Mouse (Mus musculus) adrenal gland, postnatal 4 days (tissue): ENCODE data around the gene Faap100. TPM values are rescaled to one million over a fixed set of nuclear protein-coding genes. Genes with fewer than 3 reads are reported as not detected.

ENCODE experiments used
- DNase-seq, 2 experiments: peaks; one replicate each; pipeline ENCODE4 v3.0.0; 2021 to 2022; ENCODE audit warnings: low spot score in 2 of 2, mixed read lengths in 2 of 2
- microRNA-seq: library from miRNA; unstranded; fragments of <30 nt; microRNA quantifications from one replicate; pipeline ENCODE4 v1.2.0, GENCODE M21; 2021
- total RNA-seq, 2 experiments: library from RNA; stranded (reverse); gene quantifications; 2 replicates each; pipeline ENCODE4 v1.2.3; 2021

Gene Faap100
- total RNA-seq, 2 experiments from 2014 or later: 34.5 to 35.6 TPM

DNA sequence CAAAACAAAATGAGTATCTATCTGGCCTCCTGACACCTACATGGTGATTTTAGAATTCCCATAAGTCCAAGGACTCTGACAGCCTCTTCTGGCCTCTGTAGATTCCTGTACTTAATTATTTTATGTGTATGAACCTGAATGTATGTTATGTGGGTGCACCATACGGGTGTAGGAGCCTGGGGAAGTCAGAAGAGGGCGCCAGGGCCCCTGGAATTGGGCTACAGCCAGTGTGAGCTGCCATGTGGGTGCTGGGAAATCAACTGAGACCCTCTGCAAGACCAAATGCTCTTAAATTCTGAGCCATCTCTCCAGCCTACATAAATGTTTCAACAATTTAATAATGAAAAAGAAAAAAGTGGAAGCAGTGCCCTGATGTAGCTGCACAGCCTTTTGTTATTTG lies 41.1 kb downstream of the Faap100 start:
- no peak for DNase-seq

DNA sequence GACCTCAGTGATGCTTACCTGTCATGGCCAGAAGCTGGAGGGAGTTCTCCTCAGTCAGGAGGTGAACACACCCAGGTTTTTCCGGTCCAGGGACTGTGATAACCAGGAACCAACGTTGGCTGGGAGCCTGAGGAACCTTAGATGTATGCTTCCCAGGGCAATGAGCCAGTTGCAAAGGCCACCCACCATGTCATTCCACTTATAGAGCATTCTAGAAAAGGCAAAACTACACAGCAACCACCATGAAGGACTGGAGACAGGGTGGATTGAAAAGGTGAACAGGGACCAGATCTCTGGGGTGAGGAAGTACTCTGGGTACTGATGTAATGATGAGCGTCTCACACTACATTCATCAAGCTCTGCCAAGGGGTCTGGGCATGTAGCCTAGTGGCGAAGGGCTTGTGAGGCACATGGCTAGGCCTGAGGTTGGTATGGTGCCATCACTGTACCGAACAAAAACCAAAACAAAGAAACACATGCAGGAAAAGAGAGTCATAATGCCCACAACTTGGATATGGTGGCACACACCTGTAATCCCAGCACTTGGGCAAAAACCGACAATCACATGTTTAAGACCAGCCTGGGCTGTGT lies 43.0 kb downstream of the Faap100 start:
- no peak for DNase-seq

DNA sequence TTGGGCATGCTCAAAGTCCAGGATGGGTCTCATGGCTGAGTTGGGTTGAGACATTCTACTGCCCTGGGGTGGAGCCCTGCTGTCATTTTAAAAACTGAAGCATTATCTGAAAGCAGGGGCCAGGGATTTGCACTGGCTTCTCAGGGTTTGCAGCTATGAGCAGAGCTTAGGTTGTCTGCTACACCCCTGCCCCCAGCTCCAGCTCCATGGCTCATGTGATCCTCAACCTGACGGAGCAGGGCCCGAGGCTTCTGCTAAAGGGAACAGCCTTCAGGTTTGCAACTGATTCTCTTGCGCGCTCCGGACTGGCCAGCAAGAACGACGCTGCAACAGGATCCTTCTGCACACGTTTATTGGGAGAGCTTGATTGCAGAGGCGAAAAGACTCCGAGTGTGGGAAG lies 58.4 kb downstream of the Faap100 start:
- DNase-seq: no peak

DNA sequence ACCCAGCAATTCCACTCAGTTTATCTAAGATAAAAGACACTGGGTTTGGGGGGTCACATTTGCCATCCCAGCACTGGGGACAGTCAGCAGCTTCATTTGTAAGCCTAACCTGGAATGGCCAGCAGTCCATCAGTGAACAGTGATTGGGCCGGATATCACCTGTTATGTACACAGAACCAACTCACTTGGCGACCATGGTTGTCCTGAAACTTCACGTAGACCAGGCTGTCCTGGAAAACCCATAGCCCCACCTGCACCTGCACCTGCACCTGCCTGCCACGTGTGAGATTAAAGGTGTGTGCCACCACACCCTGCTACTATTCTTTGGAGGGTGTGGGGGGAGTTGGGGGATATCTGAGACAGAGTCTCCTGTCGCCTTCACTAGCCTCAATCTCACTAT lies 59.3 kb downstream of the Faap100 start:
- DNase-seq: no peak

Small RNA genes within 50 kb of the gene (microRNA-seq; reads per million reads assigned to microRNA genes)
- gene Gm23419: not detected
- 1.3 reads per million for gene Mir6935

Other genes with a start within 250 kb of the Faap100 start
- gene Slc38a10, start 227.4 kb downstream of the Faap100 start, total RNA-seq: 100 to 1,000 TPM; 132 to 147 TPM
- 10 to 100 TPM; 25.3 to 26.7 TPM for gene Bahcc1, start 145.8 kb downstream of the Faap100 start, total RNA-seq
- gene Actg1, start 30.2 kb downstream of the Faap100 start, total RNA-seq: 1,000 to 10,000 TPM in 1 of 2 experiments, 100 to 1,000 TPM in 1; 949 to 1,134 TPM
- gene Fscn2, start 17.2 kb downstream of the Faap100 start, total RNA-seq: under 1 TPM; 0.39 to 0.51 TPM
- gene Nploc4, start 58.9 kb upstream of the Faap100 start, total RNA-seq: 10 to 100 TPM; 76.3 to 77.5 TPM
- gene Tspan10, start 63.9 kb upstream of the Faap100 start, total RNA-seq: 10 to 100 TPM in 1 of 2 experiments, 1 to 10 TPM in 1; 7.1 to 10.2 TPM
- under 1 TPM in 1 of 2 experiments, not detected in 1; 0.25 TPM for gene Pde6g, start 74.7 kb upstream of the Faap100 start, total RNA-seq
- 10 to 100 TPM; 34.6 to 43.3 TPM for gene Oxld1, start 79.3 kb upstream of the Faap100 start, total RNA-seq
- gene Ccdc137, start 79.4 kb upstream of the Faap100 start, total RNA-seq: 10 to 100 TPM; 19.0 to 21.4 TPM
- 10 to 100 TPM; 24.4 to 26.8 TPM for gene Arl16, start 88.8 kb upstream of the Faap100 start, total RNA-seq
- gene Mrpl12, start 105.8 kb upstream of the Faap100 start, total RNA-seq: 100 to 1,000 TPM; 105 to 107 TPM
- 100 to 1,000 TPM; 102 to 103 TPM for gene Slc25a10, start 113.1 kb upstream of the Faap100 start, total RNA-seq
- gene Gcgr, start 151.9 kb upstream of the Faap100 start, total RNA-seq: 1 to 10 TPM; 2.5 to 9.8 TPM
- 10 to 100 TPM; 80.6 to 84.2 TPM for gene Mcrip1, start 171.0 kb upstream of the Faap100 start, total RNA-seq
- gene Ppp1r27, start 172.4 kb upstream of the Faap100 start, total RNA-seq: 1 to 10 TPM; 1.3 to 5.6 TPM
- gene P4hb, start 194.5 kb upstream of the Faap100 start, total RNA-seq: 100 to 1,000 TPM; 531 to 539 TPM
- 100 to 1,000 TPM; 321 to 354 TPM for gene Arhgdia, start 202.9 kb upstream of the Faap100 start, total RNA-seq
- gene Alyref, start 219.6 kb upstream of the Faap100 start, total RNA-seq: 100 to 1,000 TPM; 136 to 169 TPM
- gene Anapc11, start 219.7 kb upstream of the Faap100 start, total RNA-seq: 10 to 100 TPM; 87.4 to 90.7 TPM
- gene Npb, start 229.7 kb upstream of the Faap100 start, total RNA-seq: 1 to 10 TPM; 2.4 to 5.4 TPM
- 100 to 1,000 TPM; 135 to 144 TPM for gene Pcyt2, start 239.2 kb upstream of the Faap100 start, total RNA-seq
- 10 to 100 TPM; 49.0 to 58.1 TPM for gene Sirt7, start 246.5 kb upstream of the Faap100 start, total RNA-seq